Mouse (Mus musculus) thymus, postnatal 14 days (tissue): ENCODE data around the gene St6galnac6.

Experiments
- DNase-seq: peaks from one replicate; pipeline ENCODE4 v3.0.0; 2021

Gene St6galnac6

DNA sequence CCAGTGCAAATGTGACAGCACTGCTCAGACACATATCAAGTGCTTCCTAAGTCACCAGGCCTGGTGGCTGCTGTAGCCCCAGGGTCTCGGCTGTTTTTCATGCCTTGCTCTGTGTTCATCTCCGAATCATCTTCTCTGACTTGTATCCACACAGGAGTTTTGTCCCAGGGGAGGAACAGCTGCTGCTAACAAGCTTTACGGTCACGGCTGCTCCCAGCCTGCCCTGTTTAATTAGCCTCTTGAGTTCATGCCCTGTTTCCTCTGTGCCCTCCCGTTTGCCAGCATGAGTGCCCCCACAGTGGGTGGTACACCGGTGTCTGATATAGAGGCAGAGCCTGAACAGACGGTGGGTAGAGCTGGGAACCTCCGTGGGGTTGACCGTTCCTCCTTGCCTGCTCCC, 18.5 kb downstream of the St6galnac6 start:
- DNase-seq: no peak

DNA sequence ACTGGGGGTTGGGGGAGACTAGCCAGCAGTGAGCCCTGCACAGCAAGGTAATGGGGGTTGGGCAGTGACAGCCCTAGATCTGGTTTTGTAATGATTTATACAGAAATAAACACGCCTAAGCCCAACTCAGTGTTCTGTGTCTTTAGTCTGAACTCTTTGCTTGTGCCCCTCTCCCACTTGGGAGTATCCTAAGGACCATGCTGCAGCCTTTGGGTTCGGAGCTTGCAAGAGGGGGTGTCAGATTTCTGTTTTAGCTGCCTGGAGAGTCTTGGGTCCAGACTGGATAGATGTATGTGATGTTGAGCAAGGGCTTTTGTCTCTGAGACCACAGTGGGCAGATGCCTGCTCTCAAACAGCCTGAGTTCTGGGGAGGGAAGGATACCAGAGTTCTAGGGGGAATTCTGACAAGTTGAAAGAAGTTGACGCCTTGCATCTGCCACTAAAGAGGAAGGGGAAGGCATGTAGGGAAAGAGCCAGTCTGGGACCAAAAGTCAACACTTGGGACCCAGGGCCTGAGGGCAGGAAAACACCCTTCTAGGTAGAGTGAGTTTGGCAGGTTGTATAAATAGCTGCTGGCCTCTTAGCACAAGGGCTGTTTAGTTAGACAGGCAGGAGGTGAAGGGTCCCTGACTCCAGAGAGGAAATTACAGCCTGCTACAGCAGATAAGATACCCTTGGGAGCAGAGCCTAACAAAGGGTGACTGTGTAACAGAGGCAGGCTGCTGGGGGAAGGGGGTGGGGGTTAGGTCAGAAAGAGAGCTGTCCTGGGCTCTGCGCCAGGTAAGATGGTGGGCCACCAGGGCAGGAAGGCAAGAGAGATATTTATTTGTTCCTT, 21.4 kb downstream of the St6galnac6 start:
- no peak for DNase-seq

DNA sequence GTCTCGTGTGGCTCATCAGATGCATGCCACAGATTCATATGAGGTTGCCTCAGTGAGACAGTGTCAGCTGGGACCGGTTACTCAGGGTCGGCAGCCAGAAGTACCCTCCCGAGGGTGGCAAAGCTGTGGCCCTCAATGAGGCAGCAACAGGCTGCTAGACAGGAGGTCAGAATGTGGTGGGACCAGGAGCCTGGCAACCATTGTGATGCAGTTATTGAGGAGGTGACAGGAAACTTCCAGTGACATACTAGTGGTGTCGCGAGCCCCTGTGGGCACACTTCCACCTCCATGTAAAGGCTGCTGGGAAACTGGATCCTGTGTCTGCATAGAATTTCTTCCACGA, 22.0 kb downstream of the St6galnac6 start, which contains the start of gene Ak1:
Gene Ak1, plus strand, starts transcription at position 242 of the 343 bp plus-strand sequence.
- no peak for DNase-seq

DNA sequence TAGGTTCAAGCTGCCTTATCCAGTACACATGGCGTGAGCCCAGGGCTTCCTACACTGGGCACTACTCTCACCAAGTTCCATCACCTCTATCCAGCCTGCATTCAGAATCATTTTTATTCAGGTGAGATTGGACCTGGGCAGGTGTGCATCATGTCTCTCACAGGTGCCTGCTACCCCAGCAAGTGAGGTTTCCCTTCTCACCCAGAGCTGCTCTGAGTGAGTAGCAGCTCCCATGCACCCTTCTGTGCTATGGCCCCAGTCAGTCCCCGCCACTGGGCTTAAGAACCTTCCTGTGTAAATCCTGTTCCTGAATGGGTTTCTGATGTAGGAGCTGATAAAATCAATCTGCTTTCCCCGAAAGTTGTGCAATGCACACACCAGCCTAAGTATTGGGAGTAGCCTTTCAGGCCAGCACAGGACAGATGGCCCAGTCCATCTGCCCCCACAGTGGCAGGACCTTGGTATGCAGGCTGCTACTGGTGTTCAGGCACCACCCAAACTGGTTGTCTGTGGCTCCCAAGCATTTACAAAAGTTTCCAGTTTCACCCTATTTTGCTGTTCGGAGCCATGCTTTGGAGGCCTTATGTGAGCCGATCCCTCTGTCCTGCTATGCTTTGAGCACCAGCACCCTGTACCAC, 24.7 kb downstream of the St6galnac6 start:
- no peak for DNase-seq

DNA sequence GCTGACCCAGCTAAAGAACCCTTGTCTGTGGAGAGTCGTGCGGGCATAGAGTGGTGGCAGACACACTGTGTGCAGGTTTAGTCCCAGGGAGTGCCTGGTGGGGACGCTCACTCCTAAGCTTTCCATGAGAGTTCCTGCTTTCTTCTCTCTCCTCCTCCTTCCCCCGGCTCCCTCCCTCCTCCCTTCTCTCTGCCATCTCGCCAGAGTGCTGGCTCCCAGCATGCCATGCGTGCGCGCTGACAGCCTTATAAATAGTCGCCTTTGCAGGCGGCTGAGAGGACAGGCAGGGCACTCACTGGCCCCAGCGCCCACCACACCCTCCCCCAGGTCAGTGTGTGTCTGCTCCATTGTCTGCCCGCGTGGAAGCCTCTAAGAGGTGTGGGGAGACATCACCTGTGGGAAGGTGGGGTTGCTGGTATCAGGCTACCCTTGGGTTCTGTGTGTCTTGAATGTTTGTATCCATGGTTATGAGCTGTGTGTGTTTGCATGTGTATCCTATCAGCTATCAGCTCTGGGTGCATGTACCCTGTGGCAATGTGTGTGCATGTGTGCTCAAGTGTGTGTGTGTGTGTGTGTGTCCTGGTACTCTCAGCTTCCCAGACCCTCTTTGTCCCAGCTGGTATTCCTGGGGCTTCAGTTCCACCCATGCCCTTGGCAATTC, 25.8 kb downstream of the St6galnac6 start:
- no peak for DNase-seq

DNA sequence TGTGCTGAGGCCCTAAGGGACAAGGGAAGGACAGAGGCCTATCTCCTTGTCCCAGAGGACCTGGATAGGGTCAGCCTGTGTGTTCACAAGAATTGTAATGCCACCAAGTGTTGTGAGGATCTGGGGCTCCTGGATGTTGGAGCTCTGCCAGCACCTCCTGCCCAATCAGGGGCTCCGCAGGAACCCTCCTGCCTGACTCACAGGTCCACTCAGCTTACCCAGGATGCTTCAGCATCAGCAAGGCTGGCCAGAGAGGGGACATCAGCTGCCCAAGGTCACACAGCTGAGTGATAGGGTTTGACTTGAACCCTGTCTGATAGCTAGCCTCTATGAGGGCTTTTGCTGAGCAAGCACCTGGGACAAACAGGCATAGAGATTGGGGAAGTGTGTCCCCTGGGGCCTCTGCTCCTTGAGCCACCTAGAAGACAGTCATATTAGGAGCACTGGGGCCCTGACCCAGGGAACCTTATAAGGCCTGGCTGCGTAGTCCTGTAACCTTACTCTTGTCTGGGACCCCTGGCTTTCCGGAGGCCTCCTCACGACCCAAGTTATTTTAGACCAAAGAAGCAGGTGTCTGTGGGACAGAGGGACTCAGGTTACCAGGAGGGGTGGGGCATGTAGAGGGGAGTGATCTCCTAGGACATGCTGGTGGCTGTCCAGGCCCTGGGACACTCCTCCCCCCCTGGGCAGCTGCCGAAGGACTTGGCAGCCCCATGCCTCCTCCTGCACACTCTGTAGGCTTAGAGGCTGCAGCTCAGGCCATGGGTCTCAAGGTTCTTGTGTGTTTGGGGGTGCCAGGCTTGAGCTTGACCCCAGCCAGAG, 26.6 kb downstream of the St6galnac6 start:
- no peak for DNase-seq

DNA sequence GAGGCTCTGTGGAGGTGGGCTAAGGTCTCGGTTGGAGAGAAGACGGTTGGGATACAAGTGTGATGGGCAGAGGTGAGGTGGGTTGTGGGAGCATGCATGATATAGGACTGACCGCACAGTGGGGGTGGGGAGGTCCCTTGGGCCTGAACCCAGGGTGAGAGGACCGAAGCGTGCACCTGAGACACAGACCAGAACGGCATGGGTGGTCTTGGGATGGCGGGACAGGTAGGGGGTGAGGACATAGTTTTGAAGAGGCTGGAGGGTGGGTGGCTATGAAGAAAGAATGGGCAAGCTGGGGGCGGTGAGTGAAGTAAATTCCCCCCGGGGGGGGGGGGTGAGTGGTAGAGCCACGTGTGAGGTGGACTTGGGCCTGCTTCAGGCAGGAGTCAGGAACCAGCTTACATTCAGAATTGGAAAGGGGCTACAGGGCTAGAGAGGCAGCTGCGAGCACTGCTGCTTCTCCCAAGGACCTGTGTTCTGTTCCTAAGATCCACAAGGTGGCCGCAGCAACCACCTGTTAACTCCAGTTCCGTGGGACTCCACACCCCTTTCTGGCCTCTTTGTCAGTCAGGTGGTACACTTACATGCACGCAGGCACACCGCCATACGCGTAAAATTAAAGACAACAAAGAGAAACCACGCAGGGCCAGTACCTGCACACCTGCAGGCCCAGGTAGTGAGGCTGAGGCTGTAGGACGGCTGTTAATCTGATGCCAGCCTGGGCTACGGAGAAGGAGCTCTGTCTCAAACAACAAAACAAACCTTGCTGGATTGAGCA, 27.9 kb downstream of the St6galnac6 start:
- DNase-seq: no peak

DNA sequence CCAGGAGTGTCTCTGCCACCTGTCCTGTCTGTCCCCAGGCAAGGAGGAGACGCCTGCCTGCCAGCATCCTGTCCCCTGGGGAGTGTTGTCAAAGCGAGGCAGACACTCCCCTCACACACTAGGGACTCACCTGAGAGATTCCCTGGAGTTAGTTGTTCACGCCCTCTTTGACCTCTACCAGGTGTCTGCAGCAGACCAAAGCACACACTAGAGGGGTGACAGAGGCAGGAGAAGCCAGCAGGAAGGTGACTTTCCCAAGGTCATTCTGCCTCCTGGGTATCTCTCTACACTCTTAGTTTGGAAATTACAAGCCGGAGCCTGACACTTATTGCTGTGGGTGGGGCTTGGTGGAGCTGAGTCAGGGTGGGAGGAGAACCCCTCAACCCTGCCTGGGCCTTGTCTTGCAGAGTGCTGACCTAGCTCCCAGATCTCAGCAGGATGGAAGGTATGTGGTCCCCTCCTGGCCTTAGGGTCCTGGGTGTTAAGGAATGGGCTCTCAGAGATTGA, 28.6 kb downstream of the St6galnac6 start:
- no peak for DNase-seq

DNA sequence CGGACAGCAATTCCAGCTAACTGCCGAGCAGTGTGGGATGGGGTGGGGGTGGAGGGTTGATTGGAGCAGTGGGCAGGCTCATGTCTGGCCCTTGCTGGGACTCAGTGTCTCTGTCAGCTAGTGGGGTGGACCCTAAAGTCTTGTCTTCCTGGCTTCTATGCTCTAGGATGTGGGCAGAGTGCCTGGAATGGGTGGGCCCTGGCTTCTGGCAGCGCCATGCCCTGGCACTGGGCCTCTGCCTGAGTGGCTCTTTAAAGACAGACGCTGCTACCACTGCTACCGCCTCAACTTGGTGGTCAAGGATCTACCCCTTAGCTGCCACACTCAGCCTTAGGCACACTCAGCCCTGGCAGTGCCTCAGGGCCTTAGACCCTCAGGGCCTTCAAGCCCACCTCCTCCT, 29.2 kb downstream of the St6galnac6 start:
- no peak for DNase-seq

DNA sequence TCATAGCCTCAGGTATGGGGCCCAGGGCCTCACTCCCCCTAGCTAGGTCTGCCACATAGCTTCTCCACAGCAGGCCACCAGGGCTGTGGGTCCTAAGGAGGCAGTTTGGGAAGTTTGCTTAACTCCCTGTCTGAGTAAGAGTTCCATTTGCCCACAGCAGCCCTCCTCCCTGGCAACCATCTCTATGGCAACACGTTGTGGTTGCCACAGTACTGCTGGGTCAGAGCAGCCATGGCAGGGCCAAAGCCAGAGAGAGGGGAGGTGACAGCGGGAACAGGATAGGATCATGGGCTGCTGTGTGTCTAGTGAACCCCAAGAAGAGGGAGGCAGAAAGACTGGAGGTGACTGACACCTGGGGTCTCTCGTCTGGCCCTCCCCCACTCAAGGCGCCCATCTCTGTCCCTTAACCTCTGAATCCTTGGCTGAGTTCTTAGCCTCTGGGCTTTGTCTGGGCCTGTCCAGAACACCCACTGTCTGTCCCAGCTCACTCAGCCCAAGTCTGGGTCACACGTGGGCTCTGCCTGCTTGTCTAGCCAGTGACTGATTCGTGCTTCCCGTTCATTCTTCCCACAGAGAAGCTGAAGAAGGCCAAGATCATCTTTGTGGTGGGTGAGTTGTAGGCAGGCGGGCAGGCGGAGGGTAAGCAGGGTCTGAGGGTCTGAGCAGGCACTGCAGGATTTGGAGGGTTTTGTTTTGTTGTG, 29.9 kb downstream of the St6galnac6 start:
- DNase-seq: no peak

DNA sequence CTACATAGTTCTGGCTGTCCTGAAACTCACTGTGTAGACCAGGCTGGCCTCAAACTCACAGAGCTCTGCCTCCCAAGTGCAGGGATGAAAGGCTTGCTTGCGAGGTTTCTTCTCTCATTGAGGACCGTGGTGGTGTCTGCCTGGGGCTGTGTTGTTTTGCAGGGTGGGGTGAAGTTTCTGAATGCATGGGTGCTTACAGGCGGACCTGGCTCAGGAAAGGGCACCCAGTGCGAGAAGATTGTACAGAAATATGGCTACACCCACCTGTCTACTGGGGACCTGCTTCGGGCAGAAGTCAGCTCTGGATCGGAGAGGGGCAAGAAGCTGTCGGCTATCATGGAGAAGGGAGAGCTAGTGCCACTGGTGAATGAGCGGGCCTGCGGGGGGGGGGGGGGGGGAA, 30.5 kb downstream of the St6galnac6 start:
- DNase-seq: no peak

DNA sequence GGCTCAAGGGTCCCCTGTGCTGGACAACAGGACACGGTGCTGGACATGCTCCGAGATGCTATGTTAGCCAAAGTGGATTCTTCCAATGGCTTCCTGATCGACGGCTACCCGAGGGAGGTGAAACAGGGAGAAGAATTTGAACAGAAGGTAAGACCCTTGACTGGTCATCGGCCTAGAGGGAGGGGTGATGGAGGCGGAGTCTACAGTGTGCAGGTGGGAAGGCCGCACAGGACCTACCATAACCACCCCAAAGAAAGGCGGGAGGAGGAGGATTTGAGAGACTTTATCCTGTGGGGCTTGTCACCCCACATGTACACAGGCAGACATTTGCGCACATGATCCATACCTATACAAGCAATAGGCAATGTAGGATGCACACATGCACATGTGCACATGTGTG, 31.5 kb downstream of the St6galnac6 start:
- DNase-seq: no peak

DNA sequence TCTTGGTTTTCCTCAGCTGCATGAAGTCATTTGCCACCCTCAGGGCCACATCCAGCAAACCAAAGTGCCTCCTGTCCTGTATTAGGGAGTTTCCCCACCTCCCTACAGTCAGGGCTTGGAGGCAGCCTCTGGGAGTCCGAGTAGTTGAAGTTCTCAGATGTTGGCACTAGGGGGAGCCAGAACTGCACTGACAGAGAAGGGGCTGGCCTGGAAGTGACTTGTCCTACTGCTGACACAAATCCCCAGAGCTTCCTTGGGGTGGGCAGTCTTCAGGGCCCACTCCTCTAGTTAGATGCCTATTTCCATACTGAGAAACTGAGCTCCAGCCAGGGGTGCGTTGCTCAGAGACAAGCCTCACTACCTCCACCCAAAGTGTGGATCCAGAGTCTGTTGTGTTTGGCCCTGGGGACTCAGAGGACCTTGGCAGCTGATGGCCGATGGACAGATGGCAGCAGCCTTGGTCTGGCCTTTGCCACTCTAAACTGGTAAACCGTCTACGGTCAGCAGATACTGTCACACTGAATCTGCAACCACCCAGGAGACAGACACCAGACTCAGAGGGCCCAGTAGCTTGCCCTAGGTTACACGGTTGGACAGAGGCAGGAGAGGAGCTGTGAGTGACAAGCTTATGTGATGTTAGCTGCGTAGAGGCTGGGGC, 32.4 kb downstream of the St6galnac6 start:
- DNase-seq: peak; percentile 83

DNA sequence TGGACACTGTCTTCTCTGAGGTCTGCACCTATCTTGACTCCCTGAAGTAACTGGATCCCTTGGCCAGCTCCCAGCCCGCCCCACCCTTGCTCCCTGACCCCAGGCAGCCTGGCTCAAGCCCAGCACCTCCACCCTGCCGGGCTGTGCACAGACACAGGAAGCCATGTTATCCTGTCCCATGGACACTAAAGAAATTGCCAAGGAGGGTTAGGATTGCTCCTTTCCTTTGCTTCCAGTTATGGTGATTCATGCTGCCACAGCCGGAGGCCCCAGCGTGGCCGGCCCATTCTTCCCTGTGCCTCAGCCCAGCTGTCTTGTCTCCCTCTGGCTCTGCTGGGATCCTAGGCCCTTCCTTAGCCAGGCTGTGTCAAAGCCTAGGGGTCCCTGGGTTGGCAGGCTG, 34.2 kb downstream of the St6galnac6 start:
- no peak for DNase-seq

DNA sequence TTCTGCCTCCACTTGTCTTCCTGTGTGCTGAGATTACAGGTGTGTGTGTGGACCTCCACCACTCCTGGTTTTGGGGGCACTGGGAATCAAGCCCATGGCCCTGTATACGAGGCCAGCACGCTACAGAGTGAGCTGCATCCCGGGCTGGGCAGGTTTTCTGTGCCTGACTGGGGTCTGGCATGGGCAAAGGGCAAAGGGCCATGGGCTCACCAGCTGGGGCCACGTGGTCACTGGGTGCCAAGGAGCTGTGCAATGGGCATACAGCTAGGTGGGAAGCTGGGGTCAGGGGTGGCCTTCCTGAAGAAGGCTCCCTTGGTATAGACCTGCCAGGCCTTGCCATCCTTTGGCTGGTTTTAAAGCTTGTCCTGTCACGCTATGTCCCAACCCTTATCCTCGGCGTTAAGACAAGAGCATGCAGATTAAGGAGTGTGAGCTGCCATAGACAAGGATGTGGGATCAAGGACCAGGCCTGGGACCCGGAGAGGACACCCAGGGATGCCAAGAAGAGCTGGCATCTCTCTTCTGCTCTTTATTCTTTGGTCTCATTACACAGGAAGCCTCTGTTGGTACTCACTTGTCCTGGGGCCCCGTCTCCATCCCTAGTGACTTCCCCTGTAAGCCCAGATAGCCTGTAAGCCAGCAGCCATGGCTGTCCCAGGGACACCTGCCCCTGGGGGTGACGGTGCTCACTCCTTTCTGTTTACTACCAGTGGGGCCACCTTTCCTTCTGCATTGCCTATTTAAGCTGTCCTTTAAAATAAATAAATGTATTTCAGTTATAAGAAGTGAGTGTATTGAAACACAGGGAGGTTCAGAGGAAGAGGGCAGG, 35.0 kb downstream of the St6galnac6 start:
- DNase-seq: no peak

DNA sequence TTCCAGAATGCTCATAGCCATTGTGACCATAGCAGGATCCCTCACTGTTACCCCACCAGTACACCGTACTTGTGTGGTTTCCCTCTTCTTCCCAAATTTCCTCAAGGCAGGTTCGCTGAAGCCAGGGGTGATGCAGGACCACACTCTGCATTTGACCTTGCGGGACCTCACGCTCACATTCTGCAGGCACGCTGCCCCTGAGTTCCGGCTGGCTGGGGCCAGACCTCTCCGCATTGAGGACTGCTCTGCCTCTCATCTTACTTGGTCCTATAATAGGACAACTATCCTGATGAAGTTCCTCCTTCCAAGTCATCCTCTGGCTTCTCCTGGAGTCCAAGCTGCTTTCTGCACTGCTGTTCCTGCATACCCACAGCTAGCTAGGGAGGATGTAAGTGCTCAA, 37.1 kb downstream of the St6galnac6 start:
- no peak for DNase-seq

DNA sequence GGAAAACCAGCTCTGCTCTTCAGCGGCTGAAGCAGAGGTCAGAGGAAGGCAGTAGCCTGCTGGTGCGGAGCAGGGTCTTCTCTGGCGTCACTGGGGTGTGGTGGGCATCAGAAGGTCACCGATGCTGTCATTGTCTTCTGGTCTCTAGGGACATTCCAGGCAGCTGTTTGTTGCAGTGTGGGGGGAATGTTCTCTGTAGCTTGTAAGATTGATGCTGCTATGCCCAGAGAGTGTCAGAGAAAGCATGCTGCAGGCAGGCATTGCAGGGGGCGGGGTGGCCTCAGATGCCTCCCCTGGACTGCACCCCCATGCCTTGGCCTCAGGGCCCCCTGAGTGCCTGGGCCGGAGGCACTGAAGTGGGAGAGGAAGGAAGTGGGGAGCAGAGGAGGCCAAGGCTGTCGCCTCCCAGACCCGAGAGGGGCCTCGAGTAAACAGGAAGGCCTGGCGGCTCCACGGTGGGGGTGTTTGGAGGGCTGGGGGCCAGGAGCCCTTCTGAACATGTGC, 38.3 kb downstream of the St6galnac6 start:
- peak; percentile 87 for DNase-seq

DNA sequence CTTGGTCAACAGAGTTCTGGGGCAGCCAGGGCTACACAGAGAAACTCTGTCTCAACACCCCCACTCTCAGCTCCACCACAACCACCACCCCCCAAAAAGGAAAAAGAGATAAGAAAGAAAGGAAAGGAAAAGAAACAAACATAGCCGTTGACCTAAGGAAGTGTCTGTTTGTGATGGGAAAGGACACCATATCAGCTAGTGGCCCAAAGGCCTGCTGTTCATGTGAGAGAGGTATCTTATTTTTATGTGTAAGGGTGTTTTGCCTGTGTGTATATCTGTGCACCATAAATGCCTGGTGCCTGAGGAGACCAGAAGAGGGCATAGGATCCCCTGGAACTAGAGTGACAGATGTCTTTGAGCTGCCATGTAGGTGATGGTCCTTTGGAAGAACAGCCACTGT, 40.1 kb downstream of the St6galnac6 start:
- no peak for DNase-seq

DNA sequence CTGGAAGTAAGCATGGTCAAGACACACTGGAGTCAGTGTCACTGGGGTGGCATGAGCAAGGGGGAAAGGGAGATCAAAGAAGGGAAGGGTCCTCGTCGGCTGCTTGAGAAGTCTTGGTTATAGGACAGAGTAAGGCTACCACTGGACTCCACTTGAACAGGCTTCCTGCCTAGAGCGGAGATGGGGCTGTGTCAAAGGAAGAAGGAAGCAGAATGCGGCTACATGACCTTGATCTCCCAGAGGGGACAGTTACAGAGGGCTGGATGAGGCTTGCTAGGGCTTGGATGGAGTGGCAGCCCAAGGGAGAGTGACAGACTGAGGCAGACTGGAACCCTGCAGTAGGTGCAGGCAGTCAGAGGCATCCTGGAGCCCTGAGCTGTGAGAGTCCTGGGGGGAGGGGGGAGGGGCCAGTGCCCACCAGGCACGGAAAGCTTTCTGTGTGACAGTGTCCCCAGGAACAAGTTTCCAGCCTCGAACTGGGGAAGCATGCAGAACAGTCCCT, 41.1 kb downstream of the St6galnac6 start:
- no peak for DNase-seq

DNA sequence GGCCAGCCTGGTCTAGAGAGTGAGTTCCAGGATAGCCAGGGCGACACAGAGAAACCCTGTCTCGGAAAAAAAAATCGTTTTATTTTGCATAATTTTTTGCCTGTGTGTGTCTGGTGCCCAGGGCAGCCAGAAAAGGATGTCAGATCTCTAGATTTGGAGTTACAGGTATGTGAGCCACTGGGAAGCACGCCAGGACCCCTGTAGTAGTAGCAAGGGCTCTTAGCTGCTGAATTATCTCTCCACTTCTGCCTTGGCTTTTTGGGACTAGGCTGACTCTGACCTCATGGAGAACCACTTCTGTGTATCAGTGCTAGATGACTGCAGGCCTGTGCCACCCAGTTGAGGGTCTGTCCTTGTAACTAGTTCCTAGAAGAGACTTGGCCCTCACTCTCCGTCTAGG, 42.3 kb downstream of the St6galnac6 start:
- DNase-seq: no peak
